Mouse (Mus musculus): ENCODE results near the gene Tns1. TPM values are rescaled to one million over a fixed set of nuclear protein-coding genes. Genes with fewer than 3 reads are reported as not detected.

Tns1 gene
- polyA plus RNA-seq, 1 experiment = 35.5 TPM

GRCm38 (mm10) chr1:73953317-73954014, 170.8 kb downstream of the Tns1 start:
- no peak overlapping the region for H3K4me3 ChIP-seq (ENCODE audit: insufficient read depth, low read length)
- no peak overlapping the region for H3K27ac ChIP-seq (ENCODE audit: insufficient read depth, low read depth, low read length)
- TF ChIP-seq CTCF (IDR thresholded peaks at IDR 0.05; ENCODE audit: low read depth, low read length) (no peak), POLR2A (IDR thresholded peaks at IDR 0.05; ENCODE audit: borderline replicate concordance, low read depth, low read length) (no peak)
- H3K4me1 ChIP-seq (ENCODE audit: control insufficient read depth, insufficient read depth, low read length) = peaks cover 40% of the 10 kb centered on the region

DNA sequence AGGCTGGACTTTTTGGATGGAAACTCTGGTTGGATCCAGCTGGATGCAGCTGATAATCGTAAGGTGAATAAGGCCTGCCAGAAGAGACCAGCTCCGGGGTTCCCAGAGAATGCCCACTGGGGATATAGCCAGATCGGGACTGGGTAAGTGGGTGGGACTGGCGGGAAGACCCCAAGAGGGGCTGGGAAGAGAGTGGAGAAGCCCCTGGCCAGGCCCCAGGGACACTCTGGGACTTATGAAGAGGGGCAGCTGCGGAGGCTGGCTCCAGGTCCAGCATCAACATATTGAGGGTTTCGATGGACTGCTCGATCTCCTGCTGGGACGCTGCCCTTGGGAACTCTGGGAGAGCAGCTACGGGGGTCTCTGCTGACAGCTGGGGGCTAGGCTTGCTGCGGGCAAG, 171.7 kb downstream of the Tns1 start:
- Histone ChIP-seq H3K27ac (ENCODE audit: insufficient read depth, low read depth, low read length) (no peak overlapping the region), H3K4me1 (ENCODE audit: control insufficient read depth, insufficient read depth, low read length) (peaks cover 43% of the 10 kb centered on the region), H3K4me3 (ENCODE audit: insufficient read depth, low read length) (no peak overlapping the region)
- TF ChIP-seq CTCF (IDR thresholded peaks at IDR 0.05; ENCODE audit: low read depth, low read length) (no peak), POLR2A (IDR thresholded peaks at IDR 0.05; ENCODE audit: borderline replicate concordance, low read depth, low read length) (no peak)

DNA sequence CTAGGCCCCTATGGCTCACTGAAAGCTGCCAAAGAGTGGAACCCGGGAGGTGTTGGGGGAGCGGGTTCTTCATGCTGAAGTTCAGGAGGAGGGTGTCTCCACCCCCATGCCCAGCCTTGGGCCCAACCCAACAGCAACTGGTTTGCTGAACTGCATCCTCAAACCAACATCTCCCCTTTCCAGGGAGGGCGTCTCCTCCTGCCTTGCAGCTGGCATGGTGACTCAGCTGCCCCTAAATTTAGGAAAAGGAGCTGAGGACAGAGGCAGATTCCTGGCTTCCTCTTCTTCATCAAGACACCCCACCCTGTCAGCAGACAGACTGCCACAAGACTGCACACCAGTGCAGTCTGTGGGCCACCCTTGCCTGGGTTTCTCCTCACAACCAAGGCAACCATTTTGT, 173.1 kb downstream of the Tns1 start:
- Histone ChIP-seq H3K4me1 (ENCODE audit: control insufficient read depth, insufficient read depth, low read length) (peaks cover 47% of the 10 kb centered on the region), H3K4me3 (ENCODE audit: insufficient read depth, low read length) (no peak overlapping the region), H3K27ac (ENCODE audit: insufficient read depth, low read depth, low read length) (peak overlapping the region; percentile 51)
- TF ChIP-seq POLR2A (IDR thresholded peaks at IDR 0.05; ENCODE audit: borderline replicate concordance, low read depth, low read length) (no peak), CTCF (IDR thresholded peaks at IDR 0.05; ENCODE audit: low read depth, low read length) (no peak)

DNA sequence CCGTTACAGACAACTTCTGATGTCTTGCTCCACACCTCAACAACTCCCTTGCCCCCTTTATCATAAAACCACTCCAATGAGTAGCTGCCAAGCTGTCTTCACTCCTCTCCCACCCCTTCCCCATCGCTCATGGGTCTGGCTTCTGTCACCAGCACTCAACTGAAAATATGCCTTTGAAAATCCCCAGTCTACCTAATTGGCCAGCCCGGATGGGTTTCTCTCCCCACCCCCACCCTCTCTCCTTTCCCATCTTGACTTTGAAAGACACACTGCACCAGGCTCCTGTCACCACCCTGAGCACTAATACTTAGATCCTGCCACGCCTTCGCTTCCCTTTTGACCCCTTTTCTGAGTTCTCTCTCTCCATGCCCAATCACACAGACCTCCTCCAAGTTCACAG, 175.5 kb downstream of the Tns1 start:
- H3K4me1 ChIP-seq (ENCODE audit: control insufficient read depth, insufficient read depth, low read length) = peaks cover 32% of the 10 kb centered on the region
- H3K4me3 ChIP-seq (ENCODE audit: insufficient read depth, low read length) = no peak overlapping the region
- no peak overlapping the region for H3K27ac ChIP-seq (ENCODE audit: insufficient read depth, low read depth, low read length)
- TF ChIP-seq CTCF (IDR thresholded peaks at IDR 0.05; ENCODE audit: low read depth, low read length) = no peak
- no peak for TF ChIP-seq POLR2A (IDR thresholded peaks at IDR 0.05; ENCODE audit: borderline replicate concordance, low read depth, low read length)

GRCm38 (mm10) chr1:73947525-73948304, 176.5 kb downstream of the Tns1 start:
- H3K27ac ChIP-seq (ENCODE audit: insufficient read depth, low read depth, low read length) = no peak overlapping the region
- H3K4me3 ChIP-seq (ENCODE audit: insufficient read depth, low read length) = no peak overlapping the region
- peaks cover 32% of the 10 kb centered on the region for H3K4me1 ChIP-seq (ENCODE audit: control insufficient read depth, insufficient read depth, low read length)
- no peak for TF ChIP-seq POLR2A (IDR thresholded peaks at IDR 0.05; ENCODE audit: borderline replicate concordance, low read depth, low read length)
- no peak for TF ChIP-seq CTCF (IDR thresholded peaks at IDR 0.05; ENCODE audit: low read depth, low read length)

DNA sequence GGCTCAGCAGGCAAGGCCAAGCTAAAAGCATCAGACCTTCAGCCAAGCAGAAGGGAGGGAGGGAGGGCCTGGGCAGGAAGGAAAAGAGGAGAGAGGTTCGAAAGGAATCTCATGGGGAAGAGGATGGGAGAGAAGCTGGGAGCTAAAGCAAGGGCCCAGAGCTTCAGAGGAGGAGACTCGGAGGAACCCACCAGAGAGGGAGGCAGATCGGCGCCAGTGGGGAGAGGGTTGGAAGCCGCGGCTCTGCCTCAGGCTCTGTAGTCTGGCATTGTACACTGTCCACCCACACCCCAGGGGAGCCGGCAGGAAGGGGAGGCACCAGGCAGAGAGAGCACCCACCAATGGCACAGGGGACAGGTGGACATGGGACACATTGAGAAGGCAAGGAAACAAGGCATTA, 177.5 kb downstream of the Tns1 start:
- TF ChIP-seq CTCF (IDR thresholded peaks at IDR 0.05; ENCODE audit: low read depth, low read length) (no peak), POLR2A (IDR thresholded peaks at IDR 0.05; ENCODE audit: borderline replicate concordance, low read depth, low read length) (no peak)
- H3K27ac ChIP-seq (ENCODE audit: insufficient read depth, low read depth, low read length) = no peak overlapping the region
- H3K4me3 ChIP-seq (ENCODE audit: insufficient read depth, low read length) = no peak overlapping the region
- peaks cover 25% of the 10 kb centered on the region for H3K4me1 ChIP-seq (ENCODE audit: control insufficient read depth, insufficient read depth, low read length)

GRCm38 (mm10) chr1:73944393-73944792, 179.9 kb downstream of the Tns1 start:
- TF ChIP-seq CTCF (IDR thresholded peaks at IDR 0.05; ENCODE audit: low read depth, low read length) = no peak
- TF ChIP-seq POLR2A (IDR thresholded peaks at IDR 0.05; ENCODE audit: borderline replicate concordance, low read depth, low read length) = no peak
- no peak overlapping the region for H3K4me3 ChIP-seq (ENCODE audit: insufficient read depth, low read length)
- H3K27ac ChIP-seq (ENCODE audit: insufficient read depth, low read depth, low read length) = no peak overlapping the region
- peaks cover 7% of the 10 kb centered on the region; the same call in 1 of the 2 replicates for H3K4me1 ChIP-seq (ENCODE audit: control insufficient read depth, insufficient read depth, low read length)

DNA sequence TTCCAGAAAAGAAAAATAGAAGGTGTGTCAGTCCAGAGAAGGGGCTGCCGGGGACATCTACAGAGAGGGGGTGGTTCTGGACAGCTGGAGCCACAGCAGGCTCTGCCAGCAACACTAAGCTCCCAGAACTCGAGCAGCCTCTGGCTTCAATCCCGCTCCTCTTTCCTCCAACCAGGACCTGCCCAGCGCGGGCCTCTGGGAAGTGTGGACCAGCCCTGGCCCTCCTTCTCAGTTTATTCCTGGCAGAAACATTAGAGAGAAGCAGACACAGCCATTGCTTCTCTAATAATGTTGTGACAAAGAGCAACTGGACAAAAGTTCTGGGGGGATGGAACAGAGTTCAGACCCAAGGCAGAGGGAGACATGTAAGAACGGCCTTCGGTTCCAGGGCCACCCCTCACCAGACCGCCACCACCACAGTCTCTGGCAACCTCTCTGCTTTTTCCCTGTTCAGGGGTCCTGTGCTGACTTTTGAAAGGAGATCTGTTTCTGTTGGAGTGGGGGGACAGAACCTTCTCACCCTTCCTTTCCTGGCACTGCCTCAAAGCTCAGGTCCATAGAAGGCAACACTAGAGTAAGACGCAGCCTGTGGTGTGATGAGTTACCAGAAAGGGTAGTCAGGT, 180.5 kb downstream of the Tns1 start:
- Histone ChIP-seq H3K4me3 (ENCODE audit: insufficient read depth, low read length) (no peak overlapping the region), H3K4me1 (ENCODE audit: control insufficient read depth, insufficient read depth, low read length) (peaks cover 7% of the 10 kb centered on the region; the same call in 1 of the 2 replicates), H3K27ac (ENCODE audit: insufficient read depth, low read depth, low read length) (no peak overlapping the region)
- no peak for TF ChIP-seq POLR2A (IDR thresholded peaks at IDR 0.05; ENCODE audit: borderline replicate concordance, low read depth, low read length)
- no peak for TF ChIP-seq CTCF (IDR thresholded peaks at IDR 0.05; ENCODE audit: low read depth, low read length)

GRCm38 (mm10) chr1:73943255-73943654, 181.0 kb downstream of the Tns1 start:
- Histone ChIP-seq H3K27ac (ENCODE audit: insufficient read depth, low read depth, low read length) (no peak overlapping the region), H3K4me3 (ENCODE audit: insufficient read depth, low read length) (no peak overlapping the region), H3K4me1 (ENCODE audit: control insufficient read depth, insufficient read depth, low read length) (peaks cover 7% of the 10 kb centered on the region; the same call in 1 of the 2 replicates)
- TF ChIP-seq CTCF (IDR thresholded peaks at IDR 0.05; ENCODE audit: low read depth, low read length) = no peak
- no peak for TF ChIP-seq POLR2A (IDR thresholded peaks at IDR 0.05; ENCODE audit: borderline replicate concordance, low read depth, low read length)

DNA sequence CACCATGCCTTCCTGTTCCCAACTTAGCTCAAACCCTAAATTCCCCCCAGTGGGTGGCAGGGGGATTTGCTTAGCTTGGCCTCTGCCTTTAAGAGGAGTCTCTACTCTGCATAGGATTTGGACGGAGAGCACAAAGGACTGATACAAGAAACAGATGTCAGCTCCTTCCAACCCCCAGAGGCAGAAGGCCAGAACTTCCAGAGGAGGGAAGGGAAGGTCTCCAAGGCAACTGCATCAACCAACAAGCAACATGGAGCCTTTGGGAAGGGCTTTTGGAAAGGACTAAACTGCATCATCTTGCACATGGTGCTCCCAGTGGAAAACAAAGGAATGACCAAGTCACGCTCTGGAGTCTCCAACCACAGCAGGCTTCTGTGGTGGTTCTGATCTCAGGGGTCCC, 182.0 kb downstream of the Tns1 start:
- Histone ChIP-seq H3K27ac (ENCODE audit: insufficient read depth, low read depth, low read length) (no peak overlapping the region), H3K4me3 (ENCODE audit: insufficient read depth, low read length) (no peak overlapping the region), H3K4me1 (ENCODE audit: control insufficient read depth, insufficient read depth, low read length) (peaks cover 1% of the 10 kb centered on the region; the same call in 1 of the 2 replicates)
- TF ChIP-seq CTCF (IDR thresholded peaks at IDR 0.05; ENCODE audit: low read depth, low read length) (no peak), POLR2A (IDR thresholded peaks at IDR 0.05; ENCODE audit: borderline replicate concordance, low read depth, low read length) (no peak)

Measured in bone marrow macrophage, adult 2 months (primary cell).